Mouse (Mus musculus) midbrain, postnatal 0 days (tissue): ENCODE data around the gene Mlec. TPM values are rescaled to one million over a fixed set of nuclear protein-coding genes. Genes with fewer than 3 reads are reported as not detected.

Experiments
- ATAC-seq: fragments of 200-750 bp; cut with Nextera tagmentation; 2 replicates; pipeline ENCODE4 v1.8.0; 2017; ENCODE audit warnings: moderate number of reproducible peaks, mild to moderate bottlenecking, moderate TSS enrichment, moderate library complexity; ENCODE audit not compliant: low FRiP score
- DNase-seq: peaks from one replicate; pipeline ENCODE4 v3.0.0-alpha.2; 2015; ENCODE audit warnings: low spot score
- H3K27ac ChIP-seq: fragments of 300-500 bp; sonication (generic); 2 replicates; pipeline ENCODE4 v1.5.1; 2014; ENCODE audit warnings: low read depth, mild to moderate bottlenecking, low read length, mixed read lengths
- H3K27me3 ChIP-seq: fragments of 300-500 bp; sonication (generic); 2 replicates; pipeline ENCODE4 v1.6.1; 2014; ENCODE audit warnings: low read length, control low read depth, mixed read lengths; ENCODE audit not compliant: insufficient read depth
- H3K36me3 ChIP-seq: fragments of 300-500 bp; sonication (generic); 2 replicates; pipeline ENCODE4 v1.6.1; 2014; ENCODE audit warnings: low read length, control low read depth, mixed read lengths; ENCODE audit not compliant: insufficient read depth
- H3K4me1 ChIP-seq: fragments of 300-500 bp; sonication (generic); 2 replicates; pipeline ENCODE4 v1.6.1; 2014; ENCODE audit warnings: mild to moderate bottlenecking, control low read depth, antibody characterized with exemption, low read length, mixed read lengths; ENCODE audit not compliant: insufficient read depth
- H3K4me2 ChIP-seq: fragments of 300-500 bp; sonication (generic); 2 replicates; pipeline ENCODE4 v1.6.1; 2014; ENCODE audit warnings: low read depth, mild to moderate bottlenecking, low read length, mixed read lengths; ENCODE audit not compliant: poor library complexity, severe bottlenecking
- H3K4me3 ChIP-seq: fragments of 300-500 bp; sonication (generic); 2 replicates; pipeline ENCODE4 v1.5.1; 2014; ENCODE audit warnings: low read depth, mild to moderate bottlenecking, low read length, moderate library complexity
- H3K9ac ChIP-seq: fragments of 300-500 bp; sonication (generic); replicated peaks from 2 replicates; pipeline ENCODE4 v1.6.1; 2014; ENCODE audit warnings: mild to moderate bottlenecking, low read length, moderate library complexity, mixed read lengths; ENCODE audit not compliant: poor library complexity, severe bottlenecking
- H3K9me3 ChIP-seq: fragments of 300-500 bp; sonication (generic); 2 replicates; pipeline ENCODE4 v1.6.1; 2016; ENCODE audit warnings: low read length, control low read depth
- CTCF ChIP-seq: IDR thresholded peaks from 2 replicates; pipeline ENCODE4 v1.5.1; 2016; ENCODE audit warnings: antibody characterized with exemption, mild to moderate bottlenecking
- WGBS: fragments of 180-500 bp; shearing (Covaris S2); extraction: QIAGEN DNeasy Blood & Tissue Kit; methylation state at CpG from one replicate; pipeline ENCODE4 v1.1.7; 2014; 5-methylcytosine and 5-hydroxymethylcytosine counted together
- polyA plus RNA-seq: library from polyadenylated mRNA; unstranded; fragments of >200 nt; fragmentation: Nextera tagmentation; extraction: Ambion mirVana; gene quantifications from 2 replicates; pipeline ENCODE4 v1.2.1, GENCODE M21; 2015
- total RNA-seq: library from RNA; depleted of rRNA; stranded (reverse); fragments of >200 nt; gene quantifications from 2 replicates; pipeline ENCODE4 v1.2.3, GENCODE M21; 2014; rRNA removed

Mlec gene
- total RNA-seq (61.7 and 64.6 TPM in 2 replicates), polyA plus RNA-seq (11.4 and 16.2 TPM in 2 replicates)

GRCm38 (mm10) chr5:115158040-115158983 is at the start of gene Mlec:
Gene Mlec (minus strand): TSS chr5:115158179.
- Histone ChIP-seq H3K4me1 (peaks cover 15% of the 10 kb centered on the region; the same call in 1 of the 2 replicates), H3K4me2 (peak within 1 kb of the TSS; percentile 93), H3K4me3 (peak within 1 kb of the TSS; percentile 98), H3K27me3 (no peaks in the 10 kb centered on the region), H3K9me3 (no peaks in the 10 kb centered on the region), H3K9ac (peak within 1 kb of the TSS; percentile 94), H3K27ac (peak within 1 kb of the TSS; percentile 99), H3K36me3 (no peaks in the 10 kb centered on the region)
- ATAC-seq (peak; percentile 97), DNase-seq (peak; percentile 99)
- 0% methylated on average over 70 of the region's 78 CpGs for WGBS
- TF ChIP-seq CTCF = peak; percentile 40

- DNase-seq (no peak), ATAC-seq (no peak)
- H3K9me3 ChIP-seq = no peaks in the 10 kb centered on the region
- H3K36me3 ChIP-seq = no peaks in the 10 kb centered on the region
- peak; percentile 58 for TF ChIP-seq CTCF
- H3K9ac ChIP-seq = no peak overlapping the region
- H3K27me3 ChIP-seq = no peaks in the 10 kb centered on the region
- WGBS = 64% methylated on average over 5 of the region's 5 CpGs
- no peak overlapping the region for H3K4me3 ChIP-seq
- no peak overlapping the region for H3K27ac ChIP-seq
- H3K4me1 ChIP-seq = no peaks in the 10 kb centered on the region
- H3K4me2 ChIP-seq = no peak overlapping the region
These were observed 49.3 kb upstream of the Mlec start for GRCm38 (mm10) chr5:115207244-115207643.

- Histone ChIP-seq H3K4me3 (peak overlapping the region; percentile 25; the same call in 1 of the 2 replicates), H3K4me2 (peak overlapping the region; percentile 59), H3K4me1 (no peaks in the 10 kb centered on the region), H3K27me3 (no peaks in the 10 kb centered on the region), H3K9me3 (no peaks in the 10 kb centered on the region), H3K9ac (0 out of 2 replicates have a peak overlapping the region, but pooled peaks have one; percentile 33), H3K27ac (no peak overlapping the region), H3K36me3 (no peaks in the 10 kb centered on the region)
- ATAC-seq = no peak
- DNase-seq = peak; percentile 75
- WGBS = 2% methylated on average over 31 of the region's 31 CpGs
- TF ChIP-seq CTCF = 0 out of 2 replicates have a peak, but pooled peaks have one; percentile 6
These were observed 46.8 kb upstream of the Mlec start for GRCm38 (mm10) chr5:115204562-115205311.

- Histone ChIP-seq H3K9me3 (no peaks in the 10 kb centered on the region), H3K4me1 (no peaks in the 10 kb centered on the region), H3K36me3 (no peaks in the 10 kb centered on the region), H3K27me3 (no peaks in the 10 kb centered on the region), H3K4me3 (peak overlapping the region; percentile 25; the same call in 1 of the 2 replicates), H3K9ac (0 out of 2 replicates have a peak overlapping the region, but pooled peaks have one; percentile 33), H3K4me2 (peak overlapping the region; percentile 59), H3K27ac (no peak overlapping the region)
- TF ChIP-seq CTCF = no peak
- WGBS = 18% methylated on average over 23 of the region's 23 CpGs
- DNase-seq (peak; percentile 58), ATAC-seq (no peak)
These were observed 46.0 kb upstream of the Mlec start for GRCm38 (mm10) chr5:115203735-115204561.

- H3K4me2 ChIP-seq = peak overlapping the region; percentile 99
- no peak overlapping the region; the same call in 1 of the 2 replicates for H3K27ac ChIP-seq
- peaks cover 7% of the 10 kb centered on the region for H3K4me1 ChIP-seq
- ATAC-seq = no peak
- no peaks in the 10 kb centered on the region for H3K9me3 ChIP-seq
- 0 out of 2 replicates have a peak overlapping the region, but pooled peaks have one; percentile 87 for H3K9ac ChIP-seq
- TF ChIP-seq CTCF = no peak
- WGBS = 5% methylated on average over 12 of the region's 12 CpGs
- DNase-seq = no peak
- H3K27me3 ChIP-seq = peaks cover 21% of the 10 kb centered on the region
- H3K36me3 ChIP-seq = no peaks in the 10 kb centered on the region
- peak overlapping the region; percentile 66 for H3K4me3 ChIP-seq
These were observed 36.7 kb upstream of the Mlec start for GRCm38 (mm10) chr5:115194626-115195221.
